Mouse (Mus musculus): ENCODE data around the gene Wfdc2.
"Not testable (repeated sequence)": the region's sequence is repeated elsewhere in the genome, so short reads cannot be mapped to it uniquely, and the experiment has no call there.

Wfdc2 gene

GRCm38 (mm10) chr2:164549963-164550894 lies 12.0 kb upstream of the Wfdc2 start:
- DNase-seq, result no peak

GRCm38 (mm10) chr2:164550895-164551269 lies 11.3 kb upstream of the Wfdc2 start:
- DNase-seq, result no peak

GRCm38 (mm10) chr2:164551502-164551901 lies 10.7 kb upstream of the Wfdc2 start:
- DNase-seq, result no peak

GRCm38 (mm10) chr2:164558426-164558825 lies 3.8 kb upstream of the Wfdc2 start:
- DNase-seq, result no peak

- DNase-seq, result no peak
Observed at GRCm38 (mm10) chr2:164558991-164559645, 3.1 kb upstream of the Wfdc2 start.

GRCm38 (mm10) chr2:164560106-164560505 lies 2.1 kb upstream of the Wfdc2 start:
- no peak for DNase-seq

GRCm38 (mm10) chr2:164563339-164564038 lies 1.3 kb downstream of the Wfdc2 start:
- DNase-seq, result no peak

GRCm38 (mm10) chr2:164564346-164564745 lies 2.1 kb downstream of the Wfdc2 start:
- DNase-seq, result no peak

GRCm38 (mm10) chr2:164566997-164567396 lies 4.8 kb downstream of the Wfdc2 start:
- DNase-seq, result no peak

GRCm38 (mm10) chr2:164567460-164567859 lies 5.2 kb downstream of the Wfdc2 start:
- no peak for DNase-seq

- DNase-seq, result not testable (repeated sequence)
Observed at GRCm38 (mm10) chr2:164573359-164573758, 11.1 kb downstream of the Wfdc2 start, which contains the start of gene Spint3. Spint3 (minus strand) TSS chr2:164573459.

GRCm38 (mm10) chr2:164585025-164585725 lies 23.0 kb downstream of the Wfdc2 start, which contains the start of gene Wfdc6a:
Wfdc6a (minus strand) TSS chr2:164585447.
- not testable (repeated sequence) for DNase-seq

- DNase-seq, result peak; percentile 9
Observed at GRCm38 (mm10) chr2:164592014-164592413, 29.8 kb downstream of the Wfdc2 start.

GRCm38 (mm10) chr2:164593494-164593893 lies 31.3 kb downstream of the Wfdc2 start, which contains the start of gene Eppin:
Eppin (minus strand) TSS chr2:164593594.
- no peak for DNase-seq

- no peak for DNase-seq
Observed at GRCm38 (mm10) chr2:164600179-164600578, 38.0 kb downstream of the Wfdc2 start.

- no peak for DNase-seq
Observed at GRCm38 (mm10) chr2:164603482-164603881, 41.3 kb downstream of the Wfdc2 start.

GRCm38 (mm10) chr2:164604411-164604810 lies 42.2 kb downstream of the Wfdc2 start:
- no peak for DNase-seq

- no peak for DNase-seq
Observed at GRCm38 (mm10) chr2:164608781-164609180, 46.6 kb downstream of the Wfdc2 start.

- DNase-seq, result not testable (repeated sequence)
Observed at GRCm38 (mm10) chr2:164613471-164613870, 51.3 kb downstream of the Wfdc2 start, which contains the start of the genes Wfdc6b and Wfdc8. Wfdc6b (plus strand) TSS chr2:164613522. Wfdc8 (minus strand) TSS chr2:164613626.

GRCm38 (mm10) chr2:164615386-164615785 lies 53.2 kb downstream of the Wfdc2 start:
- DNase-seq, result no peak

Measured in thymus, postnatal 14 days (tissue).